Mouse (Mus musculus) ES-Bruce4 (cell line): ENCODE measurements around the gene Arid5b.

Source experiments
- CTCF ChIP-seq: IDR thresholded peaks from one replicate; pipeline ENCODE4 v1.8.1; 2011; ENCODE audit warnings: low read depth, low read length
- POLR2A ChIP-seq: IDR thresholded peaks from one replicate; pipeline ENCODE4 v1.8.1; 2011; ENCODE audit warnings: low read length; ENCODE audit not compliant: insufficient read depth

DNA sequence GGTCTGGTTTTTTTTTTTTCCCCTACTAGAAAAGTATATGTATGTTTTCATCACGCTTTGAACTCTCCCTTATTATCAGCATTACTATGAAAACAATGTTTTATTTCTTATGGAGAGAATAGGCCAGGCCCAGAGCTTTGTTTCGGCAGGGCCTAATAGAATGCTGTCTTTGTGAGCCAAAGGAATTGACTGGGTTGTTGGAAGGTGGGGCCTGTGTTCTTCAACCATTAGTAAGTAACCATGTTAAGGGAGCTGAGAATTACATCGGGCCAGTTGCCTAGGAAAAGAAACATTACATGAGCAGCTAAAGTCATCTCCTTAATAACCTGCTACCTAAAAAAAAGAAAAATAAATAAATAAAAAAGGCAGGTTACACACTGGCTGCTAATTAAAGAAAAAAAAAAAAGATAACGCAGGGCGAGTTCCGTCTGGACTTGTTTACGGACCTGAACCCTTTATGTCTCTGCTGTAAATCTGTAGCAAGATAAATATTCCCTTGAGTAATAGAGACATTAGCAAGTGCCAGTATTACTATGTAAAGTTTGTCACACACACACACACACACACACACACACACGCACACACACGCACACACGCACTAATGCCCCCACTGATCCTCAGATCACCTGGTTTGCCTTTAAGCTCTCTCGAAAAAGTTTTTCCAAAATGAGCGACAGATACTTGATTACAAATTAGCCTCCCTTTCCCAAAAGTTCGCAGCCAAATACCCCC, 47.7 kb downstream of the Arid5b start:
- TF ChIP-seq POLR2A: no peak
- no peak for TF ChIP-seq CTCF
